Mouse (Mus musculus) kidney, embryonic 14.5 days (tissue): ENCODE data around the gene Birc6. TPM values are rescaled to one million over a fixed set of nuclear protein-coding genes. Genes with fewer than 3 reads are reported as not detected.
"Not testable (repeated sequence)": the region's sequence is repeated elsewhere in the genome, so short reads cannot be mapped to it uniquely, and the experiment has no call there.

Source experiments
- ATAC-seq: fragments of 200-750 bp; cut with Nextera tagmentation; 2 replicates; pipeline ENCODE4 v1.8.0; 2017; ENCODE audit warnings: moderate number of reproducible peaks, mild to moderate bottlenecking, moderate TSS enrichment, moderate library complexity; ENCODE audit not compliant: low FRiP score, low TSS enrichment
- H3K27ac ChIP-seq: fragments of 300-500 bp; sonication (generic); 2 replicates; pipeline ENCODE4 v1.5.1; 2014; ENCODE audit warnings: low read depth, mild to moderate bottlenecking, low read length, moderate library complexity, mixed read lengths
- H3K27me3 ChIP-seq: fragments of 300-500 bp; sonication (generic); 2 replicates; pipeline ENCODE4 v1.6.1; 2014; ENCODE audit warnings: mild to moderate bottlenecking, low read length; ENCODE audit not compliant: control insufficient read depth, insufficient read depth
- H3K36me3 ChIP-seq: fragments of 300-500 bp; sonication (generic); 2 replicates; pipeline ENCODE4 v1.6.1; 2014; ENCODE audit warnings: low read length, mixed read lengths; ENCODE audit not compliant: control insufficient read depth, insufficient read depth
- H3K4me1 ChIP-seq: fragments of 300-500 bp; sonication (generic); 2 replicates; pipeline ENCODE4 v1.6.1; 2014; ENCODE audit warnings: low read length, mixed read lengths; ENCODE audit not compliant: control insufficient read depth, insufficient read depth
- H3K4me2 ChIP-seq: fragments of 300-500 bp; sonication (generic); replicated peaks from 2 replicates; pipeline ENCODE4 v1.6.1; 2014; ENCODE audit warnings: low read depth, mild to moderate bottlenecking, low read length
- H3K4me3 ChIP-seq: fragments of 300-500 bp; sonication (generic); 2 replicates; pipeline ENCODE4 v1.5.1; 2014; ENCODE audit warnings: mild to moderate bottlenecking, low read length
- H3K9ac ChIP-seq: fragments of 300-500 bp; sonication (generic); 2 replicates; pipeline ENCODE4 v1.6.1; 2014; ENCODE audit warnings: low read depth, mild to moderate bottlenecking, low read length, moderate library complexity
- H3K9me3 ChIP-seq: fragments of 300-500 bp; sonication (generic); 2 replicates; pipeline ENCODE4 v1.6.1; 2016; ENCODE audit warnings: low read length; ENCODE audit not compliant: control insufficient read depth
- WGBS: fragments of 180-500 bp; shearing (Covaris S2); extraction: QIAGEN DNeasy Blood & Tissue Kit; methylation state at CpG from one replicate; pipeline ENCODE4 v1.1.7; 2014; 5-methylcytosine and 5-hydroxymethylcytosine counted together
- polyA plus RNA-seq: library from polyadenylated mRNA; unstranded; fragments of >200 nt; fragmentation: Nextera tagmentation; extraction: Ambion mirVana; gene quantifications from 2 replicates; pipeline ENCODE4 v1.2.1, GENCODE M21; 2014

Birc6 gene
- polyA plus RNA-seq, 1 experiment from 2014 or later = 110 TPM

GRCm38 (mm10) chr17:74673251-74673650, 145.2 kb downstream of the Birc6 start:
- H3K36me3 ChIP-seq = peaks cover 73% of the 10 kb centered on the region
- ATAC-seq = no peak
- H3K27me3 ChIP-seq = no peaks in the 10 kb centered on the region

GRCm38 (mm10) chr17:74678061-74678460, 150.0 kb downstream of the Birc6 start:
- H3K4me1 ChIP-seq = no peaks in the 10 kb centered on the region
- no peak for ATAC-seq
- peaks cover 48% of the 10 kb centered on the region for H3K36me3 ChIP-seq
- H3K4me2 ChIP-seq = no peak overlapping the region
- H3K27ac ChIP-seq = no peak overlapping the region
- WGBS = 90% methylated on average over 8 of the region's 8 CpGs
- H3K9me3 ChIP-seq = no peaks in the 10 kb centered on the region
- H3K4me3 ChIP-seq = no peak overlapping the region
- H3K9ac ChIP-seq = no peak overlapping the region
- H3K27me3 ChIP-seq = no peaks in the 10 kb centered on the region

More at GRCm38 (mm10) chr17:74673251-74673650, 145.2 kb downstream of the Birc6 start:
- no peak overlapping the region for H3K9ac ChIP-seq
- H3K4me1 ChIP-seq = no peaks in the 10 kb centered on the region
- no peak overlapping the region for H3K4me3 ChIP-seq
- no peaks in the 10 kb centered on the region for H3K9me3 ChIP-seq
- no peak overlapping the region for H3K27ac ChIP-seq
- no peak overlapping the region for H3K4me2 ChIP-seq

- Histone ChIP-seq H3K27ac (no peak overlapping the region), H3K4me2 (no peak overlapping the region), H3K4me1 (no peaks in the 10 kb centered on the region), H3K9ac (no peak overlapping the region), H3K36me3 (peaks cover 27% of the 10 kb centered on the region), H3K4me3 (no peak overlapping the region), H3K9me3 (no peaks in the 10 kb centered on the region), H3K27me3 (no peaks in the 10 kb centered on the region)
- no peak for ATAC-seq
- 68% methylated on average over 3 of the region's 3 CpGs for WGBS
These were observed 156.8 kb downstream of the Birc6 start for GRCm38 (mm10) chr17:74684927-74685326.

- Histone ChIP-seq H3K9me3 (no peaks in the 10 kb centered on the region), H3K4me3 (no peak overlapping the region), H3K27ac (no peak overlapping the region), H3K36me3 (peaks cover 47% of the 10 kb centered on the region), H3K9ac (no peak overlapping the region), H3K27me3 (no peaks in the 10 kb centered on the region), H3K4me2 (no peak overlapping the region), H3K4me1 (no peaks in the 10 kb centered on the region)
- WGBS = 98% methylated on average over 2 of the region's 2 CpGs
- no peak for ATAC-seq
These were observed 160.5 kb downstream of the Birc6 start for GRCm38 (mm10) chr17:74688555-74688954.

- Histone ChIP-seq H3K4me1 (no peaks in the 10 kb centered on the region), H3K9me3 (no peaks in the 10 kb centered on the region), H3K4me2 (no peak overlapping the region), H3K4me3 (no peak overlapping the region), H3K27ac (no peak overlapping the region), H3K27me3 (no peaks in the 10 kb centered on the region), H3K36me3 (peaks cover 49% of the 10 kb centered on the region), H3K9ac (no peak overlapping the region)
- WGBS = 91% methylated on average over 4 of the region's 4 CpGs
- no peak for ATAC-seq
These were observed 161.3 kb downstream of the Birc6 start for GRCm38 (mm10) chr17:74689406-74689805.

- 95% methylated on average over 2 of the region's 2 CpGs for WGBS
- ATAC-seq = not testable (repeated sequence)
These were observed 173.6 kb downstream of the Birc6 start for GRCm38 (mm10) chr17:74701661-74702060.

GRCm38 (mm10) chr17:74705480-74705879, 177.4 kb downstream of the Birc6 start:
- Histone ChIP-seq H3K4me1 (no peaks in the 10 kb centered on the region), H3K4me2 (no peak overlapping the region), H3K36me3 (peaks cover 26% of the 10 kb centered on the region), H3K27me3 (no peaks in the 10 kb centered on the region), H3K9ac (no peak overlapping the region), H3K4me3 (no peak overlapping the region), H3K9me3 (no peaks in the 10 kb centered on the region), H3K27ac (no peak overlapping the region)
- ATAC-seq = no peak
- 91% methylated on average over 5 of the region's 5 CpGs for WGBS

More at GRCm38 (mm10) chr17:74701661-74702060, 173.6 kb downstream of the Birc6 start:
- peaks cover 60% of the 10 kb centered on the region for H3K36me3 ChIP-seq
- H3K4me3 ChIP-seq, H3K27me3 ChIP-seq, H3K9me3 ChIP-seq, H3K9ac ChIP-seq, H3K4me1 ChIP-seq, H3K27ac ChIP-seq, H3K4me2 ChIP-seq: not testable (repeated sequence)

- no peak overlapping the region for H3K4me2 ChIP-seq
- H3K27ac ChIP-seq = no peak overlapping the region
- no peaks in the 10 kb centered on the region for H3K9me3 ChIP-seq
- H3K4me3 ChIP-seq = no peak overlapping the region
- no peak for ATAC-seq
- H3K9ac ChIP-seq = no peak overlapping the region
- no peaks in the 10 kb centered on the region for H3K27me3 ChIP-seq
- no peaks in the 10 kb centered on the region for H3K4me1 ChIP-seq
- peaks cover 18% of the 10 kb centered on the region for H3K36me3 ChIP-seq
These were observed 178.5 kb downstream of the Birc6 start for GRCm38 (mm10) chr17:74706593-74706992.

- peaks cover 11% of the 10 kb centered on the region; the same call in 1 of the 2 replicates for H3K36me3 ChIP-seq
- 85% methylated on average over 7 of the region's 7 CpGs for WGBS
These were observed 179.6 kb downstream of the Birc6 start for GRCm38 (mm10) chr17:74707637-74708152.

More at GRCm38 (mm10) chr17:74707637-74708152, 179.6 kb downstream of the Birc6 start:
- H3K27ac ChIP-seq = no peak overlapping the region
- H3K4me2 ChIP-seq = no peak overlapping the region
- no peak overlapping the region for H3K9ac ChIP-seq
- ATAC-seq = no peak
- H3K4me3 ChIP-seq = no peak overlapping the region
- no peaks in the 10 kb centered on the region for H3K27me3 ChIP-seq
- no peaks in the 10 kb centered on the region for H3K4me1 ChIP-seq
- H3K9me3 ChIP-seq = no peaks in the 10 kb centered on the region
